Mouse (Mus musculus): ENCODE measurements around the gene Fcgr1.

DNA sequence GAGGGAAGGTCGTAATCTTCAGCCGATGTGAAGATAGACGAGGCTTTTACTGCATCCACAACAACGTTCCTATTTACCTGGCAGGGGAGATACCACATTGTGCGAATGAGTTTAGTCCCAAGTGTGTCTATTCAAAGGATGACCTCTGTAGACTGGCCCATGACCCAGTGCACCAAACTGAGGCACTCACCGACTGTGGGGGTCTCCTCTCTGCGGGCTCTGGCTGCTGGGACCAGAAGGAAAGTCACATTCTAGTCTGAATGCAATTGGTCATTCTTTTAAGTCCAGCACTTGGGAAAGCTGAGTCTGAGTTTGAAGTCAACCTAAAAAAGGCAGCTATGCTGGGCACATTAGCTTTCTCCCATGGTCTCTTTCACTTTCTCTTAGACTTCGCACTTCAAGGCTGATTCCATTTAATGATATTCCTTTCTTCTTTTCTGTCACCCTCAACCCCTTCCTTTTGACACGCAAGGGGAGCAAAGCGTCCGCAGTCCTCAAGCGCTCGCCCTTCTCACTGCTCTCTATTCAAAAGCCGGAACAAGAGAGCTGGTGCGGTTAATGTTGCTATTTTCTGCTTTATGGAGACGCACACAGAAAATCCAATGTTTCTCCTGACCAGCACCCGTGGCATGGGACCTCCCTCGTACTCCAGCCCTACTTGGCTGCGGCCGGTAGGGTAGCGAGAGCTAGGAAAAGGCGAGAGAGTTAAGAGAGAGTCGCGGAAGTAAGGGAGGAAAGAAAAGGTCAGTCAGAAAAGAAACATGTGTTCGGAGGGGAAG lies 39.8 kb upstream of the Fcgr1 start:
- TF ChIP-seq MAX (IDR thresholded peaks at IDR 0.05; ENCODE audit: low read depth) (no peak), POLR2A (IDR thresholded peaks at IDR 0.05; ENCODE audit: insufficient read length, low read depth) (no peak), TCF12 (IDR thresholded peaks at IDR 0.05; ENCODE audit: insufficient read depth, poor library complexity, severe bottlenecking) (no peak), POLR2AphosphoS2 (IDR thresholded peaks at IDR 0.05; ENCODE audit: insufficient read length, low read depth) (no peak), MYOD1 (IDR thresholded peaks at IDR 0.05; ENCODE audit: control insufficient read depth in 1 of 3, insufficient read length in 2 of 3, low read depth in 2 of 3) (no peak), SRF (IDR thresholded peaks at IDR 0.05; ENCODE audit: control insufficient read depth, insufficient read length, low read depth) (no peak), TCF3 (IDR thresholded peaks at IDR 0.05; ENCODE audit: insufficient read length, low read depth) (no peak), USF1 (IDR thresholded peaks at IDR 0.05; ENCODE audit: low read depth) (no peak)
